Mouse (Mus musculus): ENCODE data around the gene Hsd3b4. TPM values are rescaled to one million over a fixed set of nuclear protein-coding genes. Genes with fewer than 3 reads are reported as not detected.
"Not testable (repeated sequence)": the region's sequence is repeated elsewhere in the genome, so short reads cannot be mapped to it uniquely, and the experiment has no call there.

Hsd3b4 gene
- not detected in 2 replicates for polyA plus RNA-seq (2015; fragmentation: Nextera tagmentation; extraction: Ambion mirVana)

GRCm38 (mm10) chr3:98510414-98510813 lies at the start of gene Hsd3b4:
Gene Hsd3b4, minus strand, starts transcription at chr3:98510514.
- H3K9me3 ChIP-seq (ENCODE audit: low read length); H3K9ac ChIP-seq (replicated peaks; ENCODE audit: low read depth); H3K27me3 ChIP-seq (replicated peaks; ENCODE audit: insufficient read depth, low read length); ATAC-seq; H3K27ac ChIP-seq (ENCODE audit: low read length); H3K4me3 ChIP-seq (ENCODE audit: low read depth, low read length); H3K4me1 ChIP-seq (ENCODE audit: insufficient read depth, low read depth, low read length); H3K36me3 ChIP-seq (ENCODE audit: insufficient read depth, low read length); DNase-seq (ENCODE audit: low spot score); H3K4me2 ChIP-seq (replicated peaks; ENCODE audit: low read depth, low read length): not testable (repeated sequence)
- no CpG with 5 or more reads among the region's 1 CpGs for WGBS

GRCm38 (mm10) chr3:98550832-98551231 lies 40.5 kb upstream of the Hsd3b4 start:
- ATAC-seq; H3K9ac ChIP-seq (replicated peaks; ENCODE audit: low read depth); H3K27ac ChIP-seq (ENCODE audit: low read length); DNase-seq (ENCODE audit: low spot score); H3K27me3 ChIP-seq (replicated peaks; ENCODE audit: insufficient read depth, low read length); H3K36me3 ChIP-seq (ENCODE audit: insufficient read depth, low read length); H3K4me2 ChIP-seq (replicated peaks; ENCODE audit: low read depth, low read length); H3K4me3 ChIP-seq (ENCODE audit: low read depth, low read length); H3K9me3 ChIP-seq (ENCODE audit: low read length); H3K4me1 ChIP-seq (ENCODE audit: insufficient read depth, low read depth, low read length): not testable (repeated sequence)
- no CpG with 5 or more reads among the region's 1 CpGs for WGBS

- not testable (repeated sequence) for H3K9ac ChIP-seq (replicated peaks; ENCODE audit: low read depth); H3K4me1 ChIP-seq (ENCODE audit: insufficient read depth, low read depth, low read length); H3K27ac ChIP-seq (ENCODE audit: low read length); H3K27me3 ChIP-seq (replicated peaks; ENCODE audit: insufficient read depth, low read length); H3K4me3 ChIP-seq (ENCODE audit: low read depth, low read length); H3K36me3 ChIP-seq (ENCODE audit: insufficient read depth, low read length); H3K9me3 ChIP-seq (ENCODE audit: low read length); ATAC-seq; H3K4me2 ChIP-seq (replicated peaks; ENCODE audit: low read depth, low read length); DNase-seq (ENCODE audit: low spot score)
- no CpG with 5 or more reads among the region's 2 CpGs for WGBS
Measured at GRCm38 (mm10) chr3:98550215-98550614, 39.9 kb upstream of the Hsd3b4 start.

GRCm38 (mm10) chr3:98548495-98548894 lies 38.2 kb upstream of the Hsd3b4 start:
- H3K4me2 ChIP-seq (replicated peaks; ENCODE audit: low read depth, low read length); DNase-seq (ENCODE audit: low spot score); H3K27me3 ChIP-seq (replicated peaks; ENCODE audit: insufficient read depth, low read length); H3K9me3 ChIP-seq (ENCODE audit: low read length); H3K27ac ChIP-seq (ENCODE audit: low read length); H3K36me3 ChIP-seq (ENCODE audit: insufficient read depth, low read length); H3K4me1 ChIP-seq (ENCODE audit: insufficient read depth, low read depth, low read length); H3K9ac ChIP-seq (replicated peaks; ENCODE audit: low read depth); ATAC-seq; H3K4me3 ChIP-seq (ENCODE audit: low read depth, low read length): not testable (repeated sequence)
- WGBS = no CpG with 5 or more reads among the region's 1 CpGs

DNA sequence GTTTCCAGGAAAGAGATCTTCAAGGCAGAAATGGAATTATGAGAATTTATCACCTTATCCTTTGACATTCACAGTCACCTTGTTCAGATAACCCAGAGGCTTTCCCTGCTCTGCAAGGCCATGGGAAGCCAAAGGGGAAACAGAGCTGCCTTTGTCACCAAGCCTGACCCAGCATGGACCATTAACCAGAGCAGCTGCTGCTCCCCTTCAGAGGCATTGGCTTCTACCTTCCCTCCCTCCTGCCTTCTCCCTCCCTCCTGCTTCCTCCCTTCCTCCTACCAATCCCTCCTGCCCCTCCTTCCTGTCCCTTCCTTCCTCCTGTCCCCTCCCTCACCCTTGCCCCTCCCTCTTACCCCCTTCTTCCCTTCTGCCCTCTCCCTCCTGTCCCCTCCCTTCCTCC lies 37.3 kb upstream of the Hsd3b4 start:
- H3K9me3 ChIP-seq (ENCODE audit: low read length); H3K27me3 ChIP-seq (replicated peaks; ENCODE audit: insufficient read depth, low read length); H3K36me3 ChIP-seq (ENCODE audit: insufficient read depth, low read length); ATAC-seq; H3K4me2 ChIP-seq (replicated peaks; ENCODE audit: low read depth, low read length); H3K4me1 ChIP-seq (ENCODE audit: insufficient read depth, low read depth, low read length); H3K9ac ChIP-seq (replicated peaks; ENCODE audit: low read depth); DNase-seq (ENCODE audit: low spot score); H3K4me3 ChIP-seq (ENCODE audit: low read depth, low read length); H3K27ac ChIP-seq (ENCODE audit: low read length): not testable (repeated sequence)

DNA sequence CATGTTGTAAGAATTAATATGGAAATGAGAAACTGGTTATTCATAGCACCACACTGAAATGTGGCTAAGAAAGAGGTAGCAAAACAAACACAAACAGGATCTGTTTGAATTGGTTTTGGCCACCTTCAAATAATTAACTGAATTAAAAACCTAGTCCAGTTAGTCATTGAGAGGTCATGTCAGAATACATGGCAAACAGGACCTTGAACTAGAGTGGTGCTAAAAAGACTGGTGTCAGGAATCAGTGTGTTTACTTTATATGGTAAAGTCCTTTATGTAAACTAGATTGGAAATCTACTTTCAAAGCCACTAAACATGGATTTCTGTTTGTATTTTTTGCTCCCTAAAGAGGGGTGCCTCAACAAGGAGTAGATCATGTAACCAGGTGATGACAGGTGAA lies 14.7 kb upstream of the Hsd3b4 start:
- not testable (repeated sequence) for H3K4me2 ChIP-seq (replicated peaks; ENCODE audit: low read depth, low read length); H3K27ac ChIP-seq (ENCODE audit: low read length); DNase-seq (ENCODE audit: low spot score); H3K36me3 ChIP-seq (ENCODE audit: insufficient read depth, low read length); H3K9me3 ChIP-seq (ENCODE audit: low read length); H3K4me3 ChIP-seq (ENCODE audit: low read depth, low read length); ATAC-seq; H3K27me3 ChIP-seq (replicated peaks; ENCODE audit: insufficient read depth, low read length); H3K9ac ChIP-seq (replicated peaks; ENCODE audit: low read depth); H3K4me1 ChIP-seq (ENCODE audit: insufficient read depth, low read depth, low read length)

GRCm38 (mm10) chr3:98524552-98524951 lies 14.2 kb upstream of the Hsd3b4 start:
- H3K4me3 ChIP-seq (ENCODE audit: low read depth, low read length); H3K4me2 ChIP-seq (replicated peaks; ENCODE audit: low read depth, low read length); H3K27me3 ChIP-seq (replicated peaks; ENCODE audit: insufficient read depth, low read length); H3K9me3 ChIP-seq (ENCODE audit: low read length); H3K36me3 ChIP-seq (ENCODE audit: insufficient read depth, low read length); ATAC-seq; H3K4me1 ChIP-seq (ENCODE audit: insufficient read depth, low read depth, low read length); DNase-seq (ENCODE audit: low spot score); H3K9ac ChIP-seq (replicated peaks; ENCODE audit: low read depth); H3K27ac ChIP-seq (ENCODE audit: low read length): not testable (repeated sequence)
- WGBS = no CpG with 5 or more reads among the region's 1 CpGs

- H3K9ac ChIP-seq (replicated peaks; ENCODE audit: low read depth); H3K4me1 ChIP-seq (ENCODE audit: insufficient read depth, low read depth, low read length): not testable (repeated sequence)
- 0% methylated on average over 1 of the region's 2 CpGs for WGBS
Measured at GRCm38 (mm10) chr3:98522779-98523178, 12.5 kb upstream of the Hsd3b4 start.

GRCm38 (mm10) chr3:98507229-98507628 lies 3.1 kb downstream of the Hsd3b4 start:
- H3K27ac ChIP-seq (ENCODE audit: low read length); H3K9ac ChIP-seq (replicated peaks; ENCODE audit: low read depth); ATAC-seq; H3K36me3 ChIP-seq (ENCODE audit: insufficient read depth, low read length); H3K27me3 ChIP-seq (replicated peaks; ENCODE audit: insufficient read depth, low read length); H3K4me3 ChIP-seq (ENCODE audit: low read depth, low read length); H3K4me1 ChIP-seq (ENCODE audit: insufficient read depth, low read depth, low read length); H3K9me3 ChIP-seq (ENCODE audit: low read length); DNase-seq (ENCODE audit: low spot score); H3K4me2 ChIP-seq (replicated peaks; ENCODE audit: low read depth, low read length): not testable (repeated sequence)
- WGBS = no CpG with 5 or more reads among the region's 5 CpGs

More at GRCm38 (mm10) chr3:98522779-98523178, 12.5 kb upstream of the Hsd3b4 start:
- DNase-seq (ENCODE audit: low spot score); H3K27ac ChIP-seq (ENCODE audit: low read length); H3K4me3 ChIP-seq (ENCODE audit: low read depth, low read length); H3K9me3 ChIP-seq (ENCODE audit: low read length); ATAC-seq; H3K4me2 ChIP-seq (replicated peaks; ENCODE audit: low read depth, low read length); H3K36me3 ChIP-seq (ENCODE audit: insufficient read depth, low read length); H3K27me3 ChIP-seq (replicated peaks; ENCODE audit: insufficient read depth, low read length): not testable (repeated sequence)

- not testable (repeated sequence) for H3K9me3 ChIP-seq (ENCODE audit: low read length)
Measured at GRCm38 (mm10) chr3:98497401-98497800, 12.9 kb downstream of the Hsd3b4 start.

More at GRCm38 (mm10) chr3:98497401-98497800, 12.9 kb downstream of the Hsd3b4 start:
- not testable (repeated sequence) for H3K4me3 ChIP-seq (ENCODE audit: low read depth, low read length); H3K36me3 ChIP-seq (ENCODE audit: insufficient read depth, low read length); H3K4me1 ChIP-seq (ENCODE audit: insufficient read depth, low read depth, low read length); H3K27ac ChIP-seq (ENCODE audit: low read length); H3K4me2 ChIP-seq (replicated peaks; ENCODE audit: low read depth, low read length); H3K27me3 ChIP-seq (replicated peaks; ENCODE audit: insufficient read depth, low read length); ATAC-seq; DNase-seq (ENCODE audit: low spot score); H3K9ac ChIP-seq (replicated peaks; ENCODE audit: low read depth)
